Mouse (Mus musculus) E14TG2a.4 (cell line): ENCODE data around the gene Camsap3.

Experiments
- H3K27me3 ChIP-seq: 2 replicates; pipeline ENCODE4 v1.6.1; 2014; ENCODE audit warnings: low read length, control low read depth; ENCODE audit not compliant: insufficient read depth
- H3K36me3 ChIP-seq: 2 replicates; pipeline ENCODE4 v1.6.1; 2014; ENCODE audit warnings: low read length, control low read depth; ENCODE audit not compliant: insufficient read depth
- H3K4me1 ChIP-seq: replicated peaks from 2 replicates; pipeline ENCODE4 v1.6.1; 2014; ENCODE audit warnings: low read depth, low read length, control low read depth
- H3K4me3 ChIP-seq: replicated peaks from 2 replicates; pipeline ENCODE4 v1.5.1; 2014; ENCODE audit warnings: mild to moderate bottlenecking, low read length
- H3K9me3 ChIP-seq: 2 replicates; pipeline ENCODE4 v1.6.1; 2014; ENCODE audit warnings: low read length, control low read depth
- CTCF ChIP-seq: conservative IDR thresholded peaks from 2 replicates; pipeline ENCODE4 v1.5.1; 2014; ENCODE audit warnings: low read length
- NANOG ChIP-seq: IDR thresholded peaks from 2 replicates; pipeline ENCODE4 v1.6.1; 2014; ENCODE audit warnings: borderline replicate concordance, low read length, mixed read lengths
- POU5F1 ChIP-seq: IDR thresholded peaks from 2 replicates; pipeline ENCODE4 v1.6.1; 2014; ENCODE audit warnings: low read length, borderline replicate concordance

Camsap3 gene

GRCm38 (mm10) chr8:3656725-3657381 is 69.8 kb downstream of the Camsap3 start:
- Histone ChIP-seq H3K4me1 (peaks cover 34% of the 10 kb centered on the region), H3K36me3 (no peaks in the 10 kb centered on the region), H3K4me3 (no peak overlapping the region), H3K27me3 (no peaks in the 10 kb centered on the region), H3K9me3 (no peaks in the 10 kb centered on the region)
- TF ChIP-seq POU5F1 (no peak), NANOG (no peak), CTCF (no peak)
